Mouse (Mus musculus): ENCODE results near the gene Prnd.

Gene Prnd

GRCm38 (mm10) chr2:131950598-131951095 lies at the start of gene Prnd:
TSS of gene Prnd (plus strand) at chr2:131950861.
- no peak for DNase-seq

- DNase-seq: no peak
Measured at GRCm38 (mm10) chr2:131902423-131902822, 48.2 kb upstream of the Prnd start.

GRCm38 (mm10) chr2:131902867-131903266 lies 47.8 kb upstream of the Prnd start:
- DNase-seq: no peak

GRCm38 (mm10) chr2:131905025-131905424 lies 45.6 kb upstream of the Prnd start:
- no peak for DNase-seq

- DNase-seq: no peak
Measured at GRCm38 (mm10) chr2:131905776-131906175, 44.9 kb upstream of the Prnd start.

- DNase-seq: no peak
Measured at GRCm38 (mm10) chr2:131906266-131906665, 44.4 kb upstream of the Prnd start.

GRCm38 (mm10) chr2:131906846-131907245 lies 43.8 kb upstream of the Prnd start:
- DNase-seq: no peak

- no peak for DNase-seq
Measured at GRCm38 (mm10) chr2:131907311-131907710, 43.4 kb upstream of the Prnd start.

GRCm38 (mm10) chr2:131908351-131908861 lies 42.3 kb upstream of the Prnd start:
- DNase-seq: no peak

GRCm38 (mm10) chr2:131908906-131909305 lies 41.8 kb upstream of the Prnd start:
- DNase-seq: no peak

- peak; percentile 92 to 96 for DNase-seq
Measured at GRCm38 (mm10) chr2:131909683-131910572, 40.7 kb upstream of the Prnd start, which contains the start of the genes Prnp and Prn. TSS of gene Prnp (plus strand) at chr2:131909928. TSS of gene Prn (plus strand) at chr2:131909957.

GRCm38 (mm10) chr2:131910847-131911246 lies 39.8 kb upstream of the Prnd start:
- DNase-seq: no peak

- DNase-seq: peak; percentile 67 to 71
Measured at GRCm38 (mm10) chr2:131911341-131911740, 39.3 kb upstream of the Prnd start.

- peak in 1 of 2 experiments; percentile 32 for DNase-seq
Measured at GRCm38 (mm10) chr2:131912526-131913258, 38.0 kb upstream of the Prnd start.

- DNase-seq: no peak
Measured at GRCm38 (mm10) chr2:131932275-131932902, 18.3 kb upstream of the Prnd start.

GRCm38 (mm10) chr2:131933013-131933412 lies 17.6 kb upstream of the Prnd start:
- no peak for DNase-seq

- no peak for DNase-seq
Measured at GRCm38 (mm10) chr2:131933598-131933997, 17.1 kb upstream of the Prnd start.

GRCm38 (mm10) chr2:131934243-131934642 lies 16.4 kb upstream of the Prnd start:
- DNase-seq: no peak

- DNase-seq: no peak
Measured at GRCm38 (mm10) chr2:131935390-131936105, 15.1 kb upstream of the Prnd start.

GRCm38 (mm10) chr2:131936410-131936809 lies 14.3 kb upstream of the Prnd start:
- no peak for DNase-seq

GRCm38 (mm10) chr2:131939404-131940111 lies 11.1 kb upstream of the Prnd start:
- peak; percentile 66 for DNase-seq
